Comparison of ENCODE assay signal across 8 mouse cellular contexts in genomic region chr19:57403700-57404501, GRCm38 (mm10). TPM values are rescaled to one million over a fixed set of nuclear protein-coding genes. Genes with fewer than 3 reads are reported as not detected.
DNase-seq lines count a peak whose midpoint lies in the region; ATAC-seq lines count a peak whose summit lies in the region.

No protein-coding gene starts in this region.

- intact Hi-C loops in left cerebral cortex, postnatal 14 days (cut with DNase I), result loop anchor here (2.0 kb wide), 1 partner anchor 239 kb away; no protein-coding TSS in a partner anchor

- peak; percentile 87 for DNase-seq in ZHBTc4 (ENCODE audit: low read depth, low spot score)
- peak; percentile 70 for DNase-seq in gastrocnemius, postnatal 25 days
- DNase-seq in left cerebral cortex, postnatal 14 days (ENCODE audit: low spot score in 2 of 2), result peak; percentile 57 to 70
- DNase-seq in right cerebral cortex, postnatal 14 days, result peak; percentile 67
- DNase-seq in urinary bladder, postnatal 25 days (ENCODE audit: low spot score), result peak; percentile 86

- peak; percentile 84 for ATAC-seq in common myeloid progenitor, adult 5-6 weeks (replicated peaks; ENCODE audit: low read depth, poor library complexity, severe bottlenecking)
- peak; percentile 67 for ATAC-seq in inflammation-experienced regulatory T-cells, adult 6 months
- peak; percentile 83 for ATAC-seq in megakaryocyte-erythroid progenitor cell, adult 5-6 weeks (replicated peaks; ENCODE audit: low FRiP score, low TSS enrichment, poor library complexity, severe bottlenecking)

RNA-seq across cellular contexts. Expression of gene Fam160b1, which starts 43.4 kb away (rescaled TPM):
- 17.1 and 22.4 TPM in 2 replicates for total RNA-seq in common myeloid progenitor, adult 5-6 weeks (2017)
- total RNA-seq in gastrocnemius, postnatal 25 days (2021), result 1 to 10 TPM; 8.2 to 9.0 TPM
- polyA plus RNA-seq in inflammation-experienced regulatory T-cells, adult 6 months (2017; shearing (Covaris generic)), result 10 to 100 TPM in 2 of 3 experiments, 1 to 10 TPM in 1; 9.2 to 10.8 (median 10.6) TPM
- 10 to 100 TPM; 22.6 to 23.5 TPM for total RNA-seq in left cerebral cortex, postnatal 14 days (2021)
- 20.3 and 23.7 TPM in 2 replicates for total RNA-seq in megakaryocyte-erythroid progenitor cell, adult 5-6 weeks (2014; fragmentation: Nextera tagmentation)
- 9.7 and 14.6 TPM in 2 replicates for total RNA-seq in megakaryocyte-erythroid progenitor cell, adult 5-6 weeks (2017)

RNA-seq across cellular contexts. Expression of gene Trub1, which starts 48.8 kb away (rescaled TPM):
- 20.1 and 20.6 TPM in 2 replicates for total RNA-seq in common myeloid progenitor, adult 5-6 weeks (2017)
- total RNA-seq in gastrocnemius, postnatal 25 days (2021), result 1 to 10 TPM; 5.8 to 6.9 TPM
- 10 to 100 TPM in 2 of 3 experiments, 1 to 10 TPM in 1; 5.2 to 13.7 (median 10.6) TPM for polyA plus RNA-seq in inflammation-experienced regulatory T-cells, adult 6 months (2017; shearing (Covaris generic))
- 10 to 100 TPM; 15.8 to 17.5 TPM for total RNA-seq in left cerebral cortex, postnatal 14 days (2021)
- total RNA-seq in megakaryocyte-erythroid progenitor cell, adult 5-6 weeks (2014; fragmentation: Nextera tagmentation), result 20.4 and 21.1 TPM in 2 replicates
- total RNA-seq in megakaryocyte-erythroid progenitor cell, adult 5-6 weeks (2017), result 30.9 and 41.8 TPM in 2 replicates

Comparison
In these comparisons a context has a peak if more than half of its experiments do, and no peak if none do; other contexts are left out.
1. Peak in every context shown above with its lines: DNase-seq and ATAC-seq.